Mouse (Mus musculus) frontal cortex, adult (tissue): ENCODE data around the gene B830017H08Rik.

Source experiments
- ATAC-seq: cut with Nextera tagmentation; 2 replicates; pipeline ENCODE4 v1.9.2; 2017; ENCODE audit warnings: mild to moderate bottlenecking, moderate library complexity, mixed read lengths; ENCODE audit not compliant: low TSS enrichment

B830017H08Rik gene

DNA sequence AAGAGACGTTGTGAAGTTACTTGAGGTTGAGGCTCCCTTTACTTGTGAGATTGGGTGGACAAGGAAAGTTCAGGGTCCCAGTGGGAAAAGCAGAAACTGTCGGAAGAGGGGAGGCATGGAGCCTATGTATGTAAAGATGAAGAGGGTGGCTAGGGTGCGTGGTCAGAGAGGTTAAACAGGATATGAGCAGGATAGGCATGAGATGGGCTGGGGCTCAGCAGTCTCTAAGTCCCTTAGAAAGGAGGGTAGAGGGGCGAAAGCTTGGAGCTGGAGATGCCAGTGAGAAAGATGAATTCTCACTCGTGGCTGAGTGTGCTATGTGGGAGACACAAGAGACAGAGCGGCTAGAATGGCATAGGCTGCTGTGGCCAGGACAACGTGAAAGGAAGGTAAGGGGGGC is at the start of gene B830017H08Rik:
TSS of gene B830017H08Rik (plus strand) at position 301 of the 400 bp plus-strand sequence.
- ATAC-seq, result peak; percentile 2; the same call in 1 of the 2 replicates

DNA sequence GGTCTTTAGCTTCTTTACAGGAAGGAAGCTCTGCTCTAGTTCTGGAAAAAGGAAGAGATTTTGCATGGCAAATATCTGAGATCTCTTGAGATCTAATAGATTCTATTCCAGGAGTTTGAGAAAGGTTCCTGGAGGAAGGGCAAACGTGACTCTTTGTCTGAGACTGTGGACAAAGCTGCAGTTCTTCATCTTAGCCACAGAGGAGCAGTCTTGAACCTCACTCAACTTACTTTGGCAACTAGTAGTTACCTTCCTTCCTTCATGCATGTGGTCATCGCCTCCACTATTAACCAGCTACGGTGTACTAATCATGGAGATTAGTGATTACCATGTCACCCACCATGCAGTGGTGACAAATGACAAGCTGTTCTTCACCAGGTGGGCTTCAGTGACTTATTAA is 47.6 kb upstream of the B830017H08Rik start:
- ATAC-seq, result no peak; the same call in 1 of the 2 replicates

DNA sequence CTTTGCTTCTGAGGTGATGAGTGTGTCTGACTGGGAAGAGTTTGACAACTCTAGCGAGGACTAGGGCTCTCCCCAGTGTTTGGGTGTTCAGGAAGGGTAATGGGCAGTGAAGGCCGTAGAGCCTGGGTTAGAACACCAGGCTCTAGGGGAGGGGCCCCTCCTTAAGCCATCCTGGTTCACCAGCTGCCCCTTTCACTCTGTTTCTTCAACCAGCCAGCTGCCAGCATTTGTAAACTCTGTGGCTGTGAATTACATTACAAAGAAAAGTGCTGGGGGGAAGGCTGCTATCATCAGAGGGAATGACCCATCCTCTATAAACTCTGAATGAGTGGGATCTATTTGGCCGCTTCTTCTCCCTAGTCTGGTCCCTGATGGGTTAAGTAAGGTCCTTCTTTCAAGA is 40.2 kb upstream of the B830017H08Rik start:
- no peak for ATAC-seq

DNA sequence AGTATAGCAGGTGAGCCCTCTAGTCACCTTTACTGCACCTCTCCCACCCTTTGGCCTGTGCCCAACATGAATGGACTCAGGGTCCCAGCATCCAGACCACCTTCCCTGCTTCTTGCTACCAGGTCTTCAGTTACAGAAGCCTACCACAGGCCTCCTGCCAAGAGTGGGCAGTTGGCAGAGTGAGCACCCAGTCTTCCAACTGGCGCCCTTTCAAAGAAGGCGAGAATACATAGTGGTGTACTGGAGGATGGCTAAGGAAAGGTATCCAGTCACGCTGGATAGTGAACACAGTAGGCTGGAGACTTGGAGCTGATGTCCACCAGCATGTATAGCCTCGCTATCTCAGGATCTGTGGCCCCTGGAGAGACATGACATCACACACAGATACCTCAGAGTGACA is 38.9 kb upstream of the B830017H08Rik start:
- ATAC-seq, result peak; percentile 72; the same call in 1 of the 2 replicates

DNA sequence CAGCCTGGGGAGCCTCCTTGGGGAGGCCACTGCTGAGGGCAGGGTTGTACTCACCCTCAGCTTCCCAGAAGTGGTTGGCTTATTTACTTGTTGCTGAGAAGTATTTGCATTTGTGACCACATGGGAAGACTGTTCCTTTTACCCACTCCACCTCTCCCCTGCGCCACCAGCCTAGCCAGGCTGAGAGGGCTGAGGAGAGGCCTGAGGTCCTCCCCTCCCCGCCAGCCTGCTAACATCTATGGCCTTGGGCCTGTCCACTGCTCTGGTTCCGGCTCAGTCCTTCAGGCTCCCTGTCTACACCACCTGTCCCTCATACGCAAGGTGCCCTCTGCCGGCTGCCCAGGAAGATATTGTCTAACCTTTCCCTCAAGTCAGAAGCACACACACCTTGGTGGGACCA is 37.3 kb upstream of the B830017H08Rik start:
- ATAC-seq, result no peak

DNA sequence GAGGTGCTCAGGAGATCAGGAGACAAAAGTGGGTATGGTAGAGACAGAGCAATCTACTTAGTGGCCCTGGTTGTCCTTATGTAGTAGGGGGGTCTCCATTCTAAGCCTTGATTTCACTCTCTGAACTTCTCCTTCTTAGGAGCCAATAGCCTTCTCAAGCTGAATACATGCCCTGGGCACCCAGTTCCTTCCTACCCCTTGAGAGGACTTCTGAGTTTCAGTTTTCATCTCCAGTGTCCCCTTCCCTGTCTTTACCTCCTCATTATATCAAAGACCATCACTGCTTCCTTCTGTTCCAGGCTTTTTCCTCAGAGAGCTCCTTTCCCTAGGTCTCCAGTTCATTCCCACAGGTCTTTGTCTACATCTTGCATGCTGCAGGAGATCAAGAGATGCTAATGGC is 36.4 kb upstream of the B830017H08Rik start:
- ATAC-seq, result no peak

DNA sequence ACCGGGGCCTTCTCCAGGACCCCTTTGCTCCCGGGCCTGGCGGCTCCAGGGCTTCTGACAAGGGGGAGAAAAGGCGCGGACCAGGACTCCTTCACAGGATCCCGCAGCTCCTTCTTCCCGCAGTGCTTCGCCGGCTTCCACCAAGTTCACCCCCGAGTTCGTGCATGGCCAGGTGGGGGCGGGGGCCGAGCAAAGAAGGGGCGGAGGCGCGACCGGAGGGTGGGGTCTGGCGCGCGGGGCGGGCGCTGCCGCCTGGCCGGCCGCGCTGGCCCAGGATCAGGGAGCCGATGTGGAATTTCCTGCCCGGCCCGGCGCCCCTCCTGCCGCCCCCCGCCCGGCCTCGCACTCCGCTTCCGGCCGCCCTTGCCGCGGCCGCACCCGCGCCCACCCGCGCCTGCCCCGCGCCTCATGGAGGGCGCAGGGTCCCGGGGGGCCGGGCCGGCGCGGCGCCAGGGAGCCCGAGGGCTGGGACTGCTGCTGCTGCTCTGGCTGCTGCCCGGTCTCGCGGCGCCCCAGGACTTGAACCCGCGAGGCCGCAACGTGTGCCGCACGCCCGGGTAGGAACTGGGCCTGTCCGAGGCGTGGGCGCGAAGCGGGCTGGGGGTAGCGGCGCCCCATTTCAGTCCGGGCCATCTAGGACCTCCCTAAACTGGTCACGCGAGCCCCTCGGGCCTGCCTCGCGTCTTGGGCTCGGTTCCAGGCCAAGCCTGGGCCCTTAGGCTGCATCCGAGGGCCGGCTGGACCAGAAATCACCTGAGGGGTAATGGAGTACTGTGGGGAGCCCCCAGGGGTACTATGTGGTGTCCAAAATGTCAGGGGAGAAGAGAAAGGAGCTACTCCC is 35.7 kb upstream of the B830017H08Rik start, which contains the start of gene Scarf2:
TSS of gene Scarf2 (plus strand) at position 312 of the 841 bp plus-strand sequence.
- no peak for ATAC-seq

DNA sequence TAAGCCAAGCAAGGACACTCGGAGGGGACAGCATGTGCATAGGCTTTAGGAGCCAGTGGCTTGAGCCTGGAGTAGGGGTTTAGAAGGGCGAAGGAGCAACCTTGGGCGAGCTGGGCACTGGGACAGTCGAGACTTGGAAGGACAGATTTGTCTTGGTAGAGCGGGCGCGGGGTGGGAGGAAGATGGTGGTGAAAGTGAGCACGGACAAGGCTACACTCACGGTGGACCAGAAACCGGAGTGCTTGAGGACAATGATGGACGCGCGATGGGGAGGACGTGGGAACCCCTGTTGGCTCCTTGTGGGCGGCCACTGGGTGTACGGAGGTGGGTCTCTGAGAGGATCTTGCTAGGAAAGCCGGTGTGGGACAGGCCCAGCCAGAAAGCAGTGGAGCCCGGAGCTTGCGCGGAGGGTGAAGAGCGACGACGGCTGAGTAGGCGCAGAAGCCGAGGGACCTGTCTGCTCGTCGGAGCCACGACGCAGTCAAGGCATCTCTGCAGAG is 35.1 kb upstream of the B830017H08Rik start:
- no peak for ATAC-seq

DNA sequence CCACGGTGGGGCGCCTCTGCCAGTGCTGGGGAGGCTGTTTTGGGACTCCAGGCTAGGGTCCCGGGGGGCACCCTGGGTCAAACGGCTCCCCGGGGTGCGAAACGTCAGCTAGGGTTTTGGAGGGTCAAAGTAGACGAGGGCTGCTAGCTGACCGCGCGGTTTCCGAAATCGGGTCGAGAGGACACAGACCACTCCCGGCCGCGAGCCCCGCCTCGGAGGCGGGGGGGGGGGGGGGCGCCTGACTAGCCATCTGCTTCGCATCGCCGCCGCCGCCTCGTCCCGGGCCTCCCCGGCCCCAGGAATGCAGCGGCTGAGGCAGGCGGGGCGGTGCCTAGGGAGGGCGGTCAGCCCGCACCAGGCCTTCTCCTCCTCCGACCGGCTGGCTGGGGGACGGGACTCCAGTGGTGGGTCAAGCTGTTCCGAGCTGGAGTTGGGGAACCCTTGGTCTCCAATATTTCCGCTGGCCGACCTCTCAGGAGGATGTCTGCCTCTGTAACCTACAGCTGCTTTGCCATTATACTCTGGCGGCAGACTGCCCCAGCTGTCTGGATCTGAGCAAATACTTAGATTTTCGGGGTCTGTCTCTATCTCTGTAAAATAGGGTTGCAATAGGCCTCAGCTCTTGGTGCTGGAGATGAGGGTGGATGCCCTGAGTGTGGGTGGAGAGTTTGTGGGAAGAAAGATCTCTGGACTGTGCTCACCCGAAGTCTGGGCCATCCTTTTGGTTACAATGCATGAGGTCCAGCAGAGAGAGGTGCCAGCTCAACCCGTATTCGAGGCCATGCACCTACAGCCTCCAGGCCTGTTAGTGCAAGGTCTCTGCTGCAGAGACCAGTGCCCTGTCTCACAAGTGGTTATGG is 34.4 kb upstream of the B830017H08Rik start:
- ATAC-seq, result no peak

DNA sequence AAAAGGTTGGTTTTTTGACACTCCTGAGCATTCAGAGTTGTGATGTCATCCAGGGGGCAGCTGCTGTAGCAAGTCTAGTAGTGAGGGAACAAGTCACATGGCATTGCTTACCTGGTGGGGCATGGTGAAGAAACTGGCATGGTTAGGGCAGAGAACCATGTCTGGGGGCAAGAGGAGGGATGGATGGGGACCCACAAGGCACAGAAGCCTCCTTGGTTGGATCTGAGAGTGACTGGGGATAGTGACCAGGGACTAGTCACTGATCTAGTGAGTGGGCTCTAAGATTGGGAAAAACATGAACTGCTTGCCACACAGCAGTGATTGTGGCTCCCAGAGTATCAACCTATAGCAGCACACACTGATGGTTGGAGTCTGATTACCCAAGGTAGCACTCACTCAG is 33.3 kb upstream of the B830017H08Rik start:
- ATAC-seq, result no peak

DNA sequence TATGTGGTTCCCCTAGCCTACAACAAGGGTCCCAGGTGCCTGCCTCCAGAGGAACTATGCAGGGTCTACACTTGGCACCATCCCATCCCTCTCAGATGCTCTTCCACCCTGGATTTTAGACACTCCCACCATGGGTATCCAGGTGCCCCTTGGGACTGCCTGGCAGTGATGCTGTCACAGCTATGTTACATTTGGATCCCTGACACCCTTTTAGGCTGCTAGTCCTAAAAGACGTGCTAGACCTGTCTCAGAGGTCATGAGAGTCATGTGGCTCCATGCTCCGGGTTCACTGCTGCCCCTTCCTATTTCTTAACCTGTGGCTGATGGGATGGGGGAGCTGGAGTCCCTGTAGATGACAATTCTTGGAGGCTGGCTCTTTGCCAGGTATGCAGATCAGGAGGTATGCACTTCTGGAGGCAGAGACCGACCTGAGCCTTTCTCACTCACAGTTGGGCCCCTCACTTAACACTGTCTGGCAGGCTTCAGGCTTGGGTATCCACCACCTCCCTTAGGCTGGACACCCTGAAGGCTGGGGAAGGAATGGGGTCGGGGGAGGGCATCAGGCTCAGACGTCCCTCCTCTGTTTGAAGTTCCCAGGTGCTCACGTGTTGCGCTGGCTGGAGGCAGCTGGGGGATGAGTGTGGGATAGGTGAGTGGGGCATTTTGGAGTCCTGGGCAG is 31.0 kb upstream of the B830017H08Rik start:
- no peak for ATAC-seq

DNA sequence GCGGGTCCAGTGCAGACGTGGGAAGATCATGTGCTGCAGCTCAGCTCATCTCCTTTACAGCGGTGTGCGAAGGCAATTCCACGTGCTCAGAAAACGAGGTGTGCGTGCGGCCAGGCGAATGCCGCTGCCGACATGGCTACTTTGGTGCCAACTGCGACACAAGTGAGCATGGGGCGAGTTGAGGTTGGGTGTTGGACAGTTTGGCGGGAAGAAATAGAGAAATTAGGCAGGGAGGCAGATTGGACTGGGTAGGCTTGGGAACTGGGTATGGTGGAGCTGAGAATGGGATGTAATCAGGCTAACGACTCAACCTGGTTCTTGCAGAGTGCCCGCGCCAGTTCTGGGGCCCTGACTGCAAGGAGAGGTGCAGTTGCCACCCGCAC is 30.5 kb upstream of the B830017H08Rik start:
- ATAC-seq, result no peak

DNA sequence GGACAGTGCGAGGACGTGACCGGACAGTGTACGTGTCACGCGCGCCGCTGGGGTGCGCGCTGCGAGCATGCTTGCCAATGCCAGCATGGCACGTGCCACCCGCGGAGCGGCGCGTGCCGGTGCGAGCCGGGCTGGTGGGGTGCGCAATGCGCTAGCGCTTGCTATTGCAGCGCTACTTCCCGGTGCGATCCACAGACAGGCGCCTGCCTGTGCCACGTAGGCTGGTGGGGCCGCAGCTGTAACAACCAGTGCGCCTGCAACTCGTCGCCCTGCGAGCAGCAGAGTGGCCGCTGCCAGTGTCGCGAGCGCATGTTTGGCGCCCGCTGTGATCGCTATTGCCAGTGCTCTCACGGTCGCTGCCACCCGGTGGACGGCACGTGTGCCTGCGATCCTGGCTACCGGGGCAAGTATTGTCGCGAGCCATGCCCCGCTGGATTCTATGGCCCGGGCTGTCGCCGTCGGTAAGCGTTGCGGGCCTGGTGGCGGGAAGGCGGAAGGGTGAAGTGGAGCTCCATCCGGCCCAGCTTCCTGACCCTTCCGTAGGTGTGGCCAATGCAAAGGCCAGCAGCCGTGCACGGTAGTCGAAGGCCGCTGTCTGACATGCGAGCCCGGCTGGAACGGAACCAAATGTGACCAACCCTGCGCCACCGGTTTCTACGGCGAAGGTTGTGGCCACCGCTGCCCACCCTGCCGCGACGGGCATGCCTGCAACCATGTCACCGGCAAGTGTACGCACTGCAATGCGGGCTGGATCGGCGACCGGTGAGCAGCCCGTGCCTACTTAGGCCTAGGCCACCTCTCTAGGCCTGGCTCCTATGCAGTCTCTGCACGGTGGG is 29.9 kb upstream of the B830017H08Rik start:
- ATAC-seq, result peak; percentile 17; the same call in 1 of the 2 replicates

DNA sequence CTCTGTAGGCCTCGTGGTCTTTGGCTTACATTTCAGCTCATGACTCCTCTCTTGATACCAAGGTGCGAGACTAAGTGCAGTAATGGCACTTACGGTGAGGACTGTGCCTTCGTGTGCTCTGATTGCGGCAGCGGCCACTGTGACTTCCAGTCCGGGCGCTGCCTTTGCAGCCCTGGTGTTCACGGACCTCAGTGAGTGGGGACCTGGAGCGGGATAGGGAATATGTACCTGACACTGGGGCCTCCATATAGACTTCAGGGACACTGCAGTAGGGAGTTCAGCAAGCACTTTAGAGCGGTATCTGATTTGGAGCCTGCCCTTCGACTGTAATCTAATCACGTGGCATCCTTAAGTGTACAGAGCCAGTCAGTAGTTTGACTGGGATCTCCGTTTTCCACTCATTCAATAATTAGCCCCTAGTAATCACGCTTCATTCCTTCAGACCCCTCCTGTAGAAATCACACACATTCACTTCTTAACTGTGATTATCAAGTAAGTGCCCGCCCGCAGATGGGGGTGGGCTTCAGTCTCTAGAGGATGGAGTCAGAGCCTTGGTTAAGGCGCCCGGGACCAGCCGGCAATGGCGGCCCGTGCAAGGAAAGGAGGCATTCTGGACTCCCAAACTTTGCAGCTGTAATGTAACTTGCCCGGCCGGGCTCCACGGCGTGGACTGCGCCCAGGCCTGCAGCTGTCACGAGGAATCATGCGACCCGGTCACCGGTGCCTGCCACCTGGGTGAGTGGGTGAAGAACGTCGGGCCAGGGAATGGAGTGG is 29.1 kb upstream of the B830017H08Rik start:
- ATAC-seq, result no peak

DNA sequence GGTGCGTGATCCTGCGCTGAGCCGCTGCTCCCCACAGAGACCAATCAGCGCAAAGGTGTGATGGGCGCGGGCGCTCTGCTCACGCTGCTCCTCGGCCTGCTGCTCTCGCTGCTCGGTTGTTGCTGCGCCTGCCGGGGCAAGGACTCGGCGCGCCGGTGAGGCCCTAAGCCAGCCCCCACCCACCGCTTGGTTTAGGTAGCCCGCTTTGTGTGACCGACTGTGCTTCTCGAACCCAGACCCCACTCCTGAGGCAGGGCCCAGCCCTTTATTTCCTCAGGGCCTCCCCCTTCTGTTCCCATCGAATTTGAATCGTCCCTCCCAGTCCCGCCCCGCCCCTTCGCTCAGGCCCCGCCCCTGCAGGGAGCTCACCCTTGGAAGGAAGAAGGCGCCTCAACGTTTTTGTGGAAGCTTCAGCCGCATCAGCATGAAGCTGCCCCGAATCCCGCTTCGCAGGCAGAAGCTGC is 28.4 kb upstream of the B830017H08Rik start:
- ATAC-seq, result no peak

DNA sequence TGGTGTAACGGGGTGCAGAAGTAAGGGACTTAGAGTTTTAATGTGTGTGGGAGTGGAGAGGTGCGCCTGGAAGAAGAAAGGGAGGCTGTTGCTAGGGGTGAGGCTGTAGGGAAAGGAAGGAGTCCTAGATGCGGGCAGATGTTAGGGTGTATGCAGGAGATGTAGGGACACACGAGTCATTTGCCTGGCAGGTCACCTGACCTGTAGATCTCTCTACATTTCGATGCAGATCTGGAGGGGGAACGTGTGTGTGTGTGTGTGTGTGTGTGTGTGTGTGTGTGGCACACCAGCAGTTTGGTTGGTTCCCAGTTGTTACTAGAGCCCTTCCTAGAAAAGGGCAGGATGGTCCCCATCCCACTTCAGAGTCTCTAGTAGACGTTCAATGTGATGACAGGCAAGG is 27.9 kb upstream of the B830017H08Rik start:
- no peak for ATAC-seq

DNA sequence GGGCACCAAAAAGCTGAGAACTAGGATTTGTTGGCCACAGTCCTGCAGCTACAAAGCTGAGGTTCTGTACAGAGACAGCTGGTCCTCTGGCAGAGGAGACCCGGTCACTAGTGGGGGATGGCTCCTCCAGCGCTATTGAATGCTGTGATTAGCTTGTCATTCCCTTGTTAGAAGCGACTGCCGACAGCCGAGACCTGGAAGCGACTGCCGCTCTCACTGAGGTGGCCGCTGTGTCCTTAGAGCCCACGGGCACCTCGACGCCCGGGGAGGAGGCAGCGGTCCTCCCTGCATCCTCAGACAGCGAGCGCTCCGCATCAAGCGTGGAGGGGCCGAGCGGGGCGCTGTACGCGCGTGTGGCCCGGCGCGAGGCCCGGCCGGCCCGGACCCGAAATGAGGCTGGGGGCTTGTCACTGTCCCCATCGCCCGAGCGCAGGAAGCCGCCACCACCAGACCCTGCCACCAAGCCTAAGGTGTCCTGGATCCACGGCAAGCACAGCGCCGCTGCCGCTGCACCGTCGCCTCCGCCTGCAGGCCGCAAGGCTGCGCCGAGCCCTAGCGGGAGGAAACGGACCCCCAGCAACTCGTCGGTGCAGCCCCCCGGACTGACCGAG is 26.2 kb upstream of the B830017H08Rik start:
- ATAC-seq, result no peak

DNA sequence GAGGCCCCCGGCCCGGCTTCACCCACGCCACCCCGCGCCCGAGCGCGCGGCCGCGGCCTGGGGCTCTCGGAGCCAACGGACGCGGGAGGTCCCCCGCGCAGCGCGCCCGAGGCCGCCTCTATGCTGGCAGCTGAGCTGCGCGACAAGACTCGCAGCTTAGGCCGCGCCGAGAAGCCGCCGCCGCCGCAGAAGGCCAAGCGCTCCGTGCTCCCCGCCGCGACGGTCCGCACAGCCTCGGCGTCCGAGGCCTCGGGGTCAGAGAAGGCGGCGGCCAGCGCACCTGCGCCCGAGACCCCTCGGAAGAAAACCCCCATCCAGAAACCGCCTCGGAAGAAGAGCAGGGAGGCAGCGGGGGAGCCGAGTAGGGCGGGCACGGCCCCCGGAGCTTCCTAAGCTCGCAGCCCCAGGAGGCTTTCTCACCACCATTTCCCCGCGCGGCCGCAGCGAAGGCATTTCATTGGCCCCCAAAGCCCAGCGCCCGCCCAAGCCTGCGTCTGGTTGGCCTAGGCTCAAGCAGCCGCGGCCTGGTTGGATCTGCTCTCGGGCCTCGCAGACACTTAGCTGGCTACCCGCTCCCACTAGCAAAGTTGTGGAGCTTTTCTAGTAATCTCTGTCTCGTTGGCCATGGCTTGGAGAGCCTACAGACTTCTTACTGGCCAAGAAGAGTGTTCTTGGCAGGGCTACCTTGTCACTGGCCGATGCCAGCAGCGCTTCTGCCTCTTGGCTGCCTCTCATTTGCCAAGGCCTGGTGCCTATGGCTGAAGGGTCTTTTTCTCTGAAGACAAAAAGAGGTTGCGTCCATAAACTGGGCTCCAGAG is 25.5 kb upstream of the B830017H08Rik start:
- ATAC-seq, result peak; percentile 88

DNA sequence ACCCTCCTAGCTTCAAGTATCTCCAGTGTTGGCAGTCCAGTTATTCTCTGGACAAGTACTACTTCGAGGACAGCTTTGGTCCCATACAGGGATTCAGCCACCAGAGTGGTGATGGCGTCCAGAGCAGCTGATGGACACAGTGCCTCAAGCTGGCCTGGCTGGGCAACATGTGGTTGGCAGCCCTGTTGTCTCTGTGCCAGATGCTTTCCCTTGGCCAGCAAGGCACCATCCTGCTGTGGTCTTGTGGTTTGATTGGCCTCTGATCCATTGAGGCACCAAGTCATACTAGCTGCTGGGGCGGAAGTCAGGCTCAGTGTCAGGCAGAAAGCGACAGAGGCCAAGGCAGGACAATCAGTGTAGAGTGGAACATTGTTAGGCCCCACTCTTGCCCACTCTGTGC is 23.8 kb upstream of the B830017H08Rik start:
- no peak for ATAC-seq
